Mouse (Mus musculus) liver, embryonic 13.5 days (tissue): Measurements from ENCODE around the gene Hoxa2. TPM values are rescaled to one million over a fixed set of nuclear protein-coding genes. Genes with fewer than 3 reads are reported as not detected.

Source experiments
- ATAC-seq: fragments of 200-750 bp; cut with Nextera tagmentation; 2 replicates; pipeline ENCODE4 v1.8.0; 2017; ENCODE audit warnings: low read depth, mild to moderate bottlenecking, moderate number of reproducible peaks, moderate library complexity
- DNase-seq: peaks from one replicate; pipeline ENCODE4 v3.0.0; 2022
- H3K27ac ChIP-seq: fragments of 300-500 bp; sonication (generic); 2 replicates; pipeline ENCODE4 v1.5.1; 2015; ENCODE audit warnings: moderate library complexity, mild to moderate bottlenecking, inconsistent platforms
- H3K27me3 ChIP-seq: fragments of 300-500 bp; sonication (generic); 2 replicates; pipeline ENCODE4 v1.6.1; 2015; ENCODE audit warnings: mild to moderate bottlenecking, inconsistent platforms
- H3K36me3 ChIP-seq: fragments of 300-500 bp; sonication (generic); 2 replicates; pipeline ENCODE4 v1.6.1; 2015; ENCODE audit warnings: mild to moderate bottlenecking, inconsistent platforms
- H3K4me1 ChIP-seq: fragments of 300-500 bp; sonication (generic); replicated peaks from 2 replicates; pipeline ENCODE4 v1.6.1; 2015; ENCODE audit warnings: inconsistent platforms
- H3K4me2 ChIP-seq: fragments of 300-500 bp; sonication (generic); 2 replicates; pipeline ENCODE4 v1.6.1; 2015; ENCODE audit warnings: inconsistent platforms, mild to moderate bottlenecking, moderate library complexity
- H3K4me3 ChIP-seq: fragments of 300-500 bp; sonication (generic); replicated peaks from 2 replicates; pipeline ENCODE4 v1.5.1; 2015; ENCODE audit warnings: mild to moderate bottlenecking, inconsistent platforms
- H3K9ac ChIP-seq: fragments of 300-500 bp; sonication (generic); 2 replicates; pipeline ENCODE4 v1.6.1; 2015; ENCODE audit warnings: mild to moderate bottlenecking, inconsistent platforms
- H3K9me3 ChIP-seq: fragments of 300-500 bp; sonication (generic); replicated peaks from 2 replicates; pipeline ENCODE4 v1.6.1; 2016; ENCODE audit warnings: inconsistent platforms
- WGBS: fragments of 180-500 bp; shearing (Covaris S2); methylation state at CpG from one replicate; pipeline ENCODE4 v1.1.7; 2015; ENCODE audit not compliant: insufficient replicate concordance; 5-methylcytosine and 5-hydroxymethylcytosine counted together
- polyA plus RNA-seq: library from polyadenylated mRNA; unstranded; fragments of >200 nt; fragmentation: Nextera tagmentation; extraction: Ambion mirVana; gene quantifications from 2 replicates; pipeline ENCODE4 v1.2.1, GENCODE M21; 2015

Hoxa2 gene
- polyA plus RNA-seq, 1 experiment from 2014 or later: 0.63 TPM

- H3K9me3 ChIP-seq: no peaks in the 10 kb centered on the region
- H3K27ac ChIP-seq: no peak overlapping the region
- DNase-seq (no peak), ATAC-seq (no peak)
- H3K27me3 ChIP-seq: peaks cover 98% of the 10 kb centered on the region
- peaks cover 5% of the 10 kb centered on the region; the same call in 1 of the 2 replicates for H3K4me1 ChIP-seq
- no peak overlapping the region; the same call in 1 of the 2 replicates for H3K4me2 ChIP-seq
- no peak overlapping the region for H3K4me3 ChIP-seq
- H3K9ac ChIP-seq: no peak overlapping the region
- H3K36me3 ChIP-seq: no peaks in the 10 kb centered on the region
- 15% methylated on average over 8 of the region's 8 CpGs for WGBS
Measured at GRCm38 (mm10) chr6:52161336-52162092, 3.1 kb downstream of the Hoxa2 start.

GRCm38 (mm10) chr6:52160511-52161335 is 3.9 kb downstream of the Hoxa2 start:
- DNase-seq: no peak
- no peaks in the 10 kb centered on the region for H3K36me3 ChIP-seq
- H3K27ac ChIP-seq: peak overlapping the region; percentile 62
- 11% methylated on average over 30 of the region's 30 CpGs for WGBS
- H3K4me2 ChIP-seq: peak overlapping the region; percentile 74
- peaks cover 98% of the 10 kb centered on the region for H3K27me3 ChIP-seq
- no peaks in the 10 kb centered on the region for H3K9me3 ChIP-seq
- H3K4me3 ChIP-seq: 0 out of 2 replicates have a peak overlapping the region, but pooled peaks have one; percentile 14
- ATAC-seq: no peak
- H3K4me1 ChIP-seq: peaks cover 5% of the 10 kb centered on the region; the same call in 1 of the 2 replicates
- peak overlapping the region; percentile 29; the same call in 1 of the 2 replicates for H3K9ac ChIP-seq

GRCm38 (mm10) chr6:52159979-52160378 is 4.7 kb downstream of the Hoxa2 start:
- DNase-seq (no peak), ATAC-seq (no peak)
- 7% methylated on average over 7 of the region's 9 CpGs for WGBS
- H3K9ac ChIP-seq: no peak overlapping the region
- no peak overlapping the region for H3K27ac ChIP-seq
- H3K4me3 ChIP-seq: peak overlapping the region; percentile 14; the same call in 1 of the 2 replicates
- H3K9me3 ChIP-seq: no peaks in the 10 kb centered on the region
- peaks cover 98% of the 10 kb centered on the region for H3K27me3 ChIP-seq
- H3K4me2 ChIP-seq: peak overlapping the region; percentile 74
- H3K36me3 ChIP-seq: no peaks in the 10 kb centered on the region
- H3K4me1 ChIP-seq: peaks cover 5% of the 10 kb centered on the region; the same call in 1 of the 2 replicates

- Histone ChIP-seq H3K9ac (peak overlapping the region; percentile 33; the same call in 1 of the 2 replicates), H3K4me1 (peaks cover 5% of the 10 kb centered on the region; the same call in 1 of the 2 replicates), H3K27me3 (peaks cover 98% of the 10 kb centered on the region), H3K4me3 (peak overlapping the region; percentile 61), H3K27ac (peak overlapping the region; percentile 41), H3K9me3 (no peaks in the 10 kb centered on the region), H3K4me2 (peak overlapping the region; percentile 74), H3K36me3 (no peaks in the 10 kb centered on the region)
- ATAC-seq (no peak), DNase-seq (no peak)
- WGBS: 15% methylated on average over 12 of the region's 12 CpGs
Measured at GRCm38 (mm10) chr6:52159164-52159761, 5.4 kb downstream of the Hoxa2 start.

GRCm38 (mm10) chr6:52158276-52159051 is 6.2 kb downstream of the Hoxa2 start, which contains the start of gene Hoxa1:
Gene Hoxa1, minus strand, starts transcription at chr6:52158317.
- under 1% methylated on average over 55 of the region's 55 CpGs for WGBS
- H3K27me3 ChIP-seq: peaks cover 98% of the 10 kb centered on the region
- peak within 1 kb of the TSS; percentile 74 for H3K4me2 ChIP-seq
- no peaks in the 10 kb centered on the region for H3K9me3 ChIP-seq
- no peaks in the 10 kb centered on the region for H3K36me3 ChIP-seq
- peak within 1 kb of the TSS; percentile 33; the same call in 1 of the 2 replicates for H3K9ac ChIP-seq
- H3K27ac ChIP-seq: peak within 1 kb of the TSS; percentile 41
- H3K4me3 ChIP-seq: peak within 1 kb of the TSS; percentile 61
- ATAC-seq: peak; percentile 58
- peak; percentile 35 for DNase-seq
- peaks cover 5% of the 10 kb centered on the region; the same call in 1 of the 2 replicates for H3K4me1 ChIP-seq

- no peak for ATAC-seq
- H3K4me3 ChIP-seq: peak overlapping the region; percentile 61
- peaks cover 5% of the 10 kb centered on the region; the same call in 1 of the 2 replicates for H3K4me1 ChIP-seq
- no peak overlapping the region for H3K27ac ChIP-seq
- peak overlapping the region; percentile 74 for H3K4me2 ChIP-seq
- DNase-seq: no peak
- H3K36me3 ChIP-seq: no peaks in the 10 kb centered on the region
- 2% methylated on average over 32 of the region's 32 CpGs for whole genome bisulfite sequencing
- H3K9me3 ChIP-seq: no peaks in the 10 kb centered on the region
- no peak overlapping the region for H3K9ac ChIP-seq
- H3K27me3 ChIP-seq: peaks cover 98% of the 10 kb centered on the region
Measured at GRCm38 (mm10) chr6:52157466-52158275, 7.0 kb downstream of the Hoxa2 start.

GRCm38 (mm10) chr6:52156551-52157200 is 8.0 kb downstream of the Hoxa2 start:
- DNase-seq: no peak
- no peak overlapping the region for H3K4me3 ChIP-seq
- H3K27me3 ChIP-seq: peaks cover 98% of the 10 kb centered on the region
- H3K4me1 ChIP-seq: peaks cover 5% of the 10 kb centered on the region; the same call in 1 of the 2 replicates
- no peaks in the 10 kb centered on the region for H3K9me3 ChIP-seq
- H3K4me2 ChIP-seq: peak overlapping the region; percentile 74
- H3K36me3 ChIP-seq: no peaks in the 10 kb centered on the region
- no peak overlapping the region for H3K27ac ChIP-seq
- no peak overlapping the region for H3K9ac ChIP-seq
- no peak for ATAC-seq
- WGBS: 5% methylated on average over 20 of the region's 20 CpGs

GRCm38 (mm10) chr6:52155471-52155870 is 9.2 kb downstream of the Hoxa2 start:
- Histone ChIP-seq H3K9me3 (no peaks in the 10 kb centered on the region), H3K4me2 (no peak overlapping the region), H3K27ac (no peak overlapping the region), H3K4me1 (peaks cover 5% of the 10 kb centered on the region; the same call in 1 of the 2 replicates), H3K36me3 (no peaks in the 10 kb centered on the region), H3K4me3 (no peak overlapping the region), H3K9ac (no peak overlapping the region), H3K27me3 (peaks cover 99% of the 10 kb centered on the region)
- 71% methylated on average over 3 of the region's 3 CpGs for WGBS
- ATAC-seq (no peak), DNase-seq (no peak)

GRCm38 (mm10) chr6:52154044-52154443 is 10.6 kb downstream of the Hoxa2 start:
- H3K9me3 ChIP-seq: no peaks in the 10 kb centered on the region
- no peak overlapping the region for H3K27ac ChIP-seq
- no peak overlapping the region for H3K4me2 ChIP-seq
- H3K4me1 ChIP-seq: peaks cover 5% of the 10 kb centered on the region; the same call in 1 of the 2 replicates
- 34% methylated on average over 5 of the region's 5 CpGs for WGBS
- H3K4me3 ChIP-seq: no peak overlapping the region
- peaks cover 98% of the 10 kb centered on the region for H3K27me3 ChIP-seq
- no peak for ATAC-seq
- DNase-seq: no peak
- no peak overlapping the region for H3K9ac ChIP-seq
- no peaks in the 10 kb centered on the region for H3K36me3 ChIP-seq
